Mouse (Mus musculus) lung, postnatal 25 days (tissue): ENCODE results near the gene Vsx2.
A peak's percentile ranks its signal among the peaks of the same experiment; 100 is the strongest.
"Not testable (repeated sequence)": the region's sequence is repeated elsewhere in the genome, so short reads cannot be mapped to it uniquely, and the experiment has no call there.

Experiments
- DNase-seq: peaks from one replicate; pipeline ENCODE4 v3.0.0; 2022; ENCODE audit warnings: low spot score

The Vsx2 gene

GRCm38 (mm10) chr12:84569336-84569970, at the start of gene Vsx2:
Gene Vsx2 (plus strand): TSS chr12:84569762.
- no peak for DNase-seq

GRCm38 (mm10) chr12:84523728-84524127, 45.8 kb upstream of the Vsx2 start:
- no peak for DNase-seq

GRCm38 (mm10) chr12:84524147-84525050, 45.2 kb upstream of the Vsx2 start:
- no peak for DNase-seq

- no peak for DNase-seq
Measured at GRCm38 (mm10) chr12:84525422-84525821, 44.1 kb upstream of the Vsx2 start.

- DNase-seq: no peak
Measured at GRCm38 (mm10) chr12:84530426-84530825, 39.1 kb upstream of the Vsx2 start.

GRCm38 (mm10) chr12:84531906-84532829, 37.4 kb upstream of the Vsx2 start:
- no peak for DNase-seq

GRCm38 (mm10) chr12:84532830-84533199, 36.7 kb upstream of the Vsx2 start:
- DNase-seq: no peak

GRCm38 (mm10) chr12:84533706-84534486, 35.7 kb upstream of the Vsx2 start:
- DNase-seq: no peak

- DNase-seq: not testable (repeated sequence)
Measured at GRCm38 (mm10) chr12:84539537-84539936, 30.0 kb upstream of the Vsx2 start.

- no peak for DNase-seq
Measured at GRCm38 (mm10) chr12:84541391-84541958, 28.1 kb upstream of the Vsx2 start.

GRCm38 (mm10) chr12:84546028-84546427, 23.5 kb upstream of the Vsx2 start:
- peak; percentile 24 for DNase-seq

- DNase-seq: no peak
Measured at GRCm38 (mm10) chr12:84546577-84547085, 22.9 kb upstream of the Vsx2 start.

GRCm38 (mm10) chr12:84548251-84548650, 21.3 kb upstream of the Vsx2 start:
- no peak for DNase-seq

GRCm38 (mm10) chr12:84555218-84555617, 14.3 kb upstream of the Vsx2 start:
- no peak for DNase-seq

GRCm38 (mm10) chr12:84562558-84562957, 7.0 kb upstream of the Vsx2 start:
- no peak for DNase-seq

- DNase-seq: no peak
Measured at GRCm38 (mm10) chr12:84567576-84567975, 2.0 kb upstream of the Vsx2 start.

- no peak for DNase-seq
Measured at GRCm38 (mm10) chr12:84569976-84570693, 573 bp downstream of the Vsx2 start.

GRCm38 (mm10) chr12:84570694-84571415, 1.3 kb downstream of the Vsx2 start:
- DNase-seq: no peak
